Mouse (Mus musculus): Measurements from ENCODE around the gene Chchd6. TPM values are rescaled to one million over a fixed set of nuclear protein-coding genes. Genes with fewer than 3 reads are reported as not detected.

The Chchd6 gene
- polyA plus RNA-seq, 1 experiment = 28.8 TPM

DNA sequence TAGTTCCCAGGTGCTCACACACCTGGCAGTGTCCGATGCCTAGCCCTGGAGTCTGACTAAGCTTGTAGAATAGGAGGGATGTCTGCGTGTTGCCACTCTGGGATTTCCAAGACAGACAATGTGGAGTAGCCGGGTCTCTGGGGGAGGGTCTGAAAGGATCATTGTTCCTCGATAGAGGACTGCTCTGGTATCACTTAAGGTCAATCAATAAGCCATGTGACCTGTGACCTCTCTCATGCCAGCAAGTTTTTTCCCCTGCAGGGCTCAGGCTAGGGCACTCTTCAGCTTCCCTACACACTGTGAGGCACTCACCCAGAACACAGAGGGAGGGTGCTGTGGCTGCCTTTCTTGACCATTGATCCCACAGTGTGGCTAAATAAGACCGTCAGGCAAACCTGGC, 213.6 kb downstream of the Chchd6 start:
- Histone ChIP-seq H3K79me2 (ENCODE audit: control insufficient read depth, insufficient read depth) (no peaks in the 10 kb centered on the region), H3K4me2 (ENCODE audit: low read depth) (no peak overlapping the region)
- no peak for TF ChIP-seq REST (IDR thresholded peaks at IDR 0.05; ENCODE audit: insufficient read depth, insufficient read length)
- TF ChIP-seq TCF12 (IDR thresholded peaks at IDR 0.05; ENCODE audit: insufficient read depth, poor library complexity, severe bottlenecking) = no peak
- TF ChIP-seq MYOG (IDR thresholded peaks at IDR 0.05; ENCODE audit: control insufficient read depth in 1 of 3, insufficient read depth in 1 of 3, insufficient read length in 2 of 3, low read depth in 2 of 3) = no peak
- TF ChIP-seq E2F4 (IDR thresholded peaks at IDR 0.05; ENCODE audit: insufficient read depth) = no peak
- no peak for TF ChIP-seq USF1 (IDR thresholded peaks at IDR 0.05; ENCODE audit: low read depth)
- TF ChIP-seq CEBPB (IDR thresholded peaks at IDR 0.05; ENCODE audit: insufficient read depth, poor library complexity, severe bottlenecking) = no peak
- no peak for TF ChIP-seq POLR2AphosphoS2 (IDR thresholded peaks at IDR 0.05; ENCODE audit: insufficient read length, low read depth)
- no peak for TF ChIP-seq TCF3 (IDR thresholded peaks at IDR 0.05; ENCODE audit: insufficient read length, low read depth)
- TF ChIP-seq MYOD1 (IDR thresholded peaks at IDR 0.05; ENCODE audit: control insufficient read depth in 1 of 3, insufficient read length in 2 of 3, low read depth in 2 of 3) = no peak
- TF ChIP-seq POLR2A (IDR thresholded peaks at IDR 0.05; ENCODE audit: insufficient read length, low read depth) = no peak
- TF ChIP-seq SRF (IDR thresholded peaks at IDR 0.05; ENCODE audit: control insufficient read depth, insufficient read length, low read depth) = no peak

DNA sequence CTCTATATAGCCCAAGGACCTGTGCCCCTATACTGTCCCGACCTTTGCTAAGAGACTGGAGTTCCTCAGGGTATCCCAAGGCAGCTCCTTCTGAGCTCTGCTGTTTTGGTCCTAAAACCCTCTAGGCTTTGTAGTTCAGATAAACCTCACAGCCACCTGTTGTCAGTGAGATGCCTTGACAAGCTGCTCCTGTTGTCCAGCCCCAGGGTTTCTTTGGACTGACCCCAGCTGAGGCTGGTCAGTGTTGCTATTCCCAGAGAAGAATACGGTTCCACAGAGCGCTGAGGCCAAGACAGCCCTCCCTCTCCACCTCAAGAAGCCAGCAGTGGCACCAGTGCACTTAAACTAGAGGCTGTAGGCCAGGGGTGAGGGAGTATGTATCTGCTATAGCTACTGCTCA, 214.3 kb downstream of the Chchd6 start:
- TF ChIP-seq TCF3 (IDR thresholded peaks at IDR 0.05; ENCODE audit: insufficient read length, low read depth) = no peak
- TF ChIP-seq MYOD1 (IDR thresholded peaks at IDR 0.05; ENCODE audit: control insufficient read depth in 1 of 3, insufficient read length in 2 of 3, low read depth in 2 of 3) = peak in 2 of 3 experiments; percentile 40 to 67
- TF ChIP-seq MYOG (IDR thresholded peaks at IDR 0.05; ENCODE audit: control insufficient read depth in 1 of 3, insufficient read depth in 1 of 3, insufficient read length in 2 of 3, low read depth in 2 of 3) = peak in 2 of 3 experiments; percentile 53 to 55
- no peak for TF ChIP-seq TCF12 (IDR thresholded peaks at IDR 0.05; ENCODE audit: insufficient read depth, poor library complexity, severe bottlenecking)
- TF ChIP-seq USF1 (IDR thresholded peaks at IDR 0.05; ENCODE audit: low read depth) = no peak
- TF ChIP-seq E2F4 (IDR thresholded peaks at IDR 0.05; ENCODE audit: insufficient read depth) = no peak
- Histone ChIP-seq H3K4me2 (ENCODE audit: low read depth) (no peak overlapping the region), H3K4me3 (no peak overlapping the region), H3K36me3 (ENCODE audit: control insufficient read depth, insufficient read depth) (no peaks in the 10 kb centered on the region), H3K27me3 (ENCODE audit: control insufficient read depth, insufficient read depth, insufficient read length) (no peaks in the 10 kb centered on the region), H3K79me2 (ENCODE audit: control insufficient read depth, insufficient read depth) (no peaks in the 10 kb centered on the region), H3ac (ENCODE audit: control insufficient read depth, insufficient read length) (no peak overlapping the region)

More for the DNA sequence above, 213.6 kb downstream of the Chchd6 start:
- no peak overlapping the region for H3ac ChIP-seq (ENCODE audit: control insufficient read depth, insufficient read length)
- H3K27me3 ChIP-seq (ENCODE audit: control insufficient read depth, insufficient read depth, insufficient read length) = no peaks in the 10 kb centered on the region
- no peaks in the 10 kb centered on the region for H3K36me3 ChIP-seq (ENCODE audit: control insufficient read depth, insufficient read depth)
- H3K4me3 ChIP-seq = no peak overlapping the region

DNA sequence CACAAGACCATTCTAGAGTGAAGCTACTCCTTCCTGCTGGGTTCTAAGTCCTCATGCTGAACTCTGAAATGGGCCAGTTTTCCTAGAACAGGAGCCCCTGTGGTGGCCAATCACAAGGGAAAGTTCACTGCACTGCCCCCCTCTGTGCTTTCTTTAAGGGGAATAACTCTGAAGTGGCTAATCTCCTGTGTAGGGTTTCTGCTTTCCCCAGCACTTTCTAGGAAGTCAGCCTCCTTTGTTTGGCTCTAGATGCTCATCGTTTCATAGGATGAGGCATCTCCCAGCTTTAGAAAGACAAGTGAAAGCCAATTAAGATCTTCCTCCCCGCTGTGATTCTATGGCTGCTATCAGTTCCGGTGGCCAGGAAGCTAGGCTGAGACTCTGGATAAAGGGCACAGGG, 214.7 kb downstream of the Chchd6 start:
- Histone ChIP-seq H3K4me2 (ENCODE audit: low read depth) (no peak overlapping the region), H3K79me2 (ENCODE audit: control insufficient read depth, insufficient read depth) (no peaks in the 10 kb centered on the region), H3K27me3 (ENCODE audit: control insufficient read depth, insufficient read depth, insufficient read length) (no peaks in the 10 kb centered on the region), H3K4me3 (no peak overlapping the region), H3ac (ENCODE audit: control insufficient read depth, insufficient read length) (no peak overlapping the region), H3K36me3 (ENCODE audit: control insufficient read depth, insufficient read depth) (no peaks in the 10 kb centered on the region)
- no peak for TF ChIP-seq SRF (IDR thresholded peaks at IDR 0.05; ENCODE audit: control insufficient read depth, insufficient read length, low read depth)
- no peak for TF ChIP-seq REST (IDR thresholded peaks at IDR 0.05; ENCODE audit: insufficient read depth, insufficient read length)
- no peak for TF ChIP-seq MYOG (IDR thresholded peaks at IDR 0.05; ENCODE audit: control insufficient read depth in 1 of 3, insufficient read depth in 1 of 3, insufficient read length in 2 of 3, low read depth in 2 of 3)
- TF ChIP-seq TCF3 (IDR thresholded peaks at IDR 0.05; ENCODE audit: insufficient read length, low read depth) = no peak
- TF ChIP-seq MYOD1 (IDR thresholded peaks at IDR 0.05; ENCODE audit: control insufficient read depth in 1 of 3, insufficient read length in 2 of 3, low read depth in 2 of 3) = no peak
- TF ChIP-seq TCF12 (IDR thresholded peaks at IDR 0.05; ENCODE audit: insufficient read depth, poor library complexity, severe bottlenecking) = no peak
- TF ChIP-seq USF1 (IDR thresholded peaks at IDR 0.05; ENCODE audit: low read depth) = no peak
- no peak for TF ChIP-seq POLR2AphosphoS2 (IDR thresholded peaks at IDR 0.05; ENCODE audit: insufficient read length, low read depth)
- TF ChIP-seq CEBPB (IDR thresholded peaks at IDR 0.05; ENCODE audit: insufficient read depth, poor library complexity, severe bottlenecking) = no peak
- no peak for TF ChIP-seq MAX (IDR thresholded peaks at IDR 0.05; ENCODE audit: low read depth)
- no peak for TF ChIP-seq E2F4 (IDR thresholded peaks at IDR 0.05; ENCODE audit: insufficient read depth)
- no peak for TF ChIP-seq POLR2A (IDR thresholded peaks at IDR 0.05; ENCODE audit: insufficient read length, low read depth)

DNA sequence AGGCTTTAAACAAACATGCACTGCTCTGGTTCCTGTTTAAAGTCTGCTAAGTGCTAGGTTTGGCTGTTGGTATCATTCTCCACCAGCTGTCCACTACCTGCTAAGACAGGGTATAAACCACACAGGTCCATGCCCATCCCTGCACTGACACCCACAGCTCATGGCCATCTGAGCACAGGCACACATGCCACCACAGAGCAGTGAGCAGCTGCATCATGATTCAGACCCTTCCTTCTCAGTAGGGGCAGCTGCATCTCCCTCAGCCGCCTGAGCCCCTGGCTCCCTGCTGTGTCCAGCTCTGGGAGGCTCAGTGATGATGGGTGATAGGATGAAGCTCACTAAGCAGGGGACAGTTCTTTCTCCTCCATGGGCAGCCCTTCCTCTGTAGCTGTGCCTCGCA, 217.2 kb downstream of the Chchd6 start:
- Histone ChIP-seq H3K27me3 (ENCODE audit: control insufficient read depth, insufficient read depth, insufficient read length) (no peaks in the 10 kb centered on the region), H3ac (ENCODE audit: control insufficient read depth, insufficient read length) (no peak overlapping the region), H3K4me3 (no peak overlapping the region), H3K79me2 (ENCODE audit: control insufficient read depth, insufficient read depth) (no peaks in the 10 kb centered on the region), H3K36me3 (ENCODE audit: control insufficient read depth, insufficient read depth) (no peaks in the 10 kb centered on the region), H3K4me2 (ENCODE audit: low read depth) (no peak overlapping the region)
- TF ChIP-seq REST (IDR thresholded peaks at IDR 0.05; ENCODE audit: insufficient read depth, insufficient read length) (no peak), TCF3 (IDR thresholded peaks at IDR 0.05; ENCODE audit: insufficient read length, low read depth) (peak; percentile 93), MYOD1 (IDR thresholded peaks at IDR 0.05; ENCODE audit: control insufficient read depth in 1 of 3, insufficient read length in 2 of 3, low read depth in 2 of 3) (peak; percentile 43 to 100 (median 99)), MYOG (IDR thresholded peaks at IDR 0.05; ENCODE audit: control insufficient read depth in 1 of 3, insufficient read depth in 1 of 3, insufficient read length in 2 of 3, low read depth in 2 of 3) (peak; percentile 95 to 100 (median 99)), E2F4 (IDR thresholded peaks at IDR 0.05; ENCODE audit: insufficient read depth) (no peak), TCF12 (IDR thresholded peaks at IDR 0.05; ENCODE audit: insufficient read depth, poor library complexity, severe bottlenecking) (peak; percentile 87), SRF (IDR thresholded peaks at IDR 0.05; ENCODE audit: control insufficient read depth, insufficient read length, low read depth) (peak; percentile 72)

GRCm38 (mm10) chr6:89368812-89369211, 226.6 kb downstream of the Chchd6 start:
- no peak overlapping the region for H3K4me3 ChIP-seq
- no peaks in the 10 kb centered on the region for H3K79me2 ChIP-seq (ENCODE audit: control insufficient read depth, insufficient read depth)
- no peaks in the 10 kb centered on the region for H3K36me3 ChIP-seq (ENCODE audit: control insufficient read depth, insufficient read depth)
- TF ChIP-seq POLR2A (IDR thresholded peaks at IDR 0.05; ENCODE audit: insufficient read length, low read depth) = no peak
- TF ChIP-seq MAX (IDR thresholded peaks at IDR 0.05; ENCODE audit: low read depth) = no peak
- no peak for TF ChIP-seq POLR2AphosphoS2 (IDR thresholded peaks at IDR 0.05; ENCODE audit: insufficient read length, low read depth)
- TF ChIP-seq MYOG (IDR thresholded peaks at IDR 0.05; ENCODE audit: control insufficient read depth in 1 of 3, insufficient read depth in 1 of 3, insufficient read length in 2 of 3, low read depth in 2 of 3) = no peak
- no peaks in the 10 kb centered on the region for H3K27me3 ChIP-seq (ENCODE audit: control insufficient read depth, insufficient read depth, insufficient read length)
- H3K4me2 ChIP-seq (ENCODE audit: low read depth) = no peak overlapping the region
- no peak overlapping the region for H3ac ChIP-seq (ENCODE audit: control insufficient read depth, insufficient read length)
